Mouse (Mus musculus) embryonic fibroblast, embryonic 13.5 days (primary cell): ENCODE data around the gene Rps6ka4. TPM values are rescaled to one million over a fixed set of nuclear protein-coding genes. Genes with fewer than 3 reads are reported as not detected.

Source experiments
- H3K27ac ChIP-seq: 2 replicates; pipeline ENCODE4 v1.5.1; 2012; ENCODE audit warnings: low read length, control low read depth, inconsistent platforms; ENCODE audit not compliant: insufficient read depth
- H3K4me1 ChIP-seq: 2 replicates; pipeline ENCODE4 v1.6.1; 2011; ENCODE audit warnings: low read length; ENCODE audit not compliant: control insufficient read depth, insufficient read depth
- H3K4me3 ChIP-seq: 2 replicates; pipeline ENCODE4 v1.5.1; 2011; ENCODE audit warnings: mild to moderate bottlenecking, control low read depth, low read length; ENCODE audit not compliant: insufficient read depth
- CTCF ChIP-seq: IDR thresholded peaks from 2 replicates; pipeline ENCODE4 v1.5.1; 2011; ENCODE audit warnings: mild to moderate bottlenecking, control low read depth, low read length, moderate library complexity, borderline replicate concordance; ENCODE audit not compliant: insufficient read depth
- POLR2A ChIP-seq: IDR thresholded peaks from 2 replicates; pipeline ENCODE4 v1.6.1; 2011; ENCODE audit warnings: low read depth, mild to moderate bottlenecking, control low read depth, low read length, moderate library complexity
- polyA plus RNA-seq: library from polyadenylated mRNA; stranded (reverse); fragments of >200 nt; gene quantifications from 2 replicates; pipeline ENCODE4 v1.2.4, GENCODE M21; 2011; ENCODE audit warnings: low read depth; ENCODE audit not compliant: missing spikeins, insufficient read length

Rps6ka4 gene
- polyA plus RNA-seq, 1 experiment, result 32.6 TPM

GRCm38 (mm10) chr19:6832363-6832762 is 8.1 kb downstream of the Rps6ka4 start:
- TF ChIP-seq POLR2A (no peak), CTCF (no peak)
- Histone ChIP-seq H3K4me1 (no peaks in the 10 kb centered on the region; the same call in 1 of the 2 replicates), H3K4me3 (no peak overlapping the region), H3K27ac (no peak overlapping the region)

GRCm38 (mm10) chr19:6831331-6831730 is 9.1 kb downstream of the Rps6ka4 start:
- Histone ChIP-seq H3K4me1 (no peaks in the 10 kb centered on the region; the same call in 1 of the 2 replicates), H3K4me3 (no peak overlapping the region), H3K27ac (no peak overlapping the region)
- TF ChIP-seq POLR2A (no peak), CTCF (no peak)

- H3K4me1 ChIP-seq, result no peaks in the 10 kb centered on the region; the same call in 1 of the 2 replicates
- TF ChIP-seq POLR2A, result no peak
- no peak for TF ChIP-seq CTCF
- H3K27ac ChIP-seq, result no peak overlapping the region
- H3K4me3 ChIP-seq, result no peak overlapping the region
These were observed 9.7 kb downstream of the Rps6ka4 start for GRCm38 (mm10) chr19:6830556-6831316.

- no peak overlapping the region for H3K27ac ChIP-seq
- TF ChIP-seq CTCF (no peak), POLR2A (no peak)
- H3K4me3 ChIP-seq, result no peak overlapping the region
- no peaks in the 10 kb centered on the region; the same call in 1 of the 2 replicates for H3K4me1 ChIP-seq
These were observed 10.4 kb downstream of the Rps6ka4 start for GRCm38 (mm10) chr19:6829870-6830555.

GRCm38 (mm10) chr19:6829069-6829468 is 11.4 kb downstream of the Rps6ka4 start:
- no peak overlapping the region for H3K4me3 ChIP-seq

GRCm38 (mm10) chr19:6826601-6827000 is 13.8 kb downstream of the Rps6ka4 start:
- no peaks in the 10 kb centered on the region; the same call in 1 of the 2 replicates for H3K4me1 ChIP-seq
- no peak overlapping the region for H3K4me3 ChIP-seq
- no peak overlapping the region for H3K27ac ChIP-seq
- TF ChIP-seq POLR2A, result no peak
- TF ChIP-seq CTCF, result no peak

More at GRCm38 (mm10) chr19:6829069-6829468, 11.4 kb downstream of the Rps6ka4 start:
- H3K27ac ChIP-seq, result no peak overlapping the region
- TF ChIP-seq POLR2A, result no peak
- no peak for TF ChIP-seq CTCF
- no peaks in the 10 kb centered on the region; the same call in 1 of the 2 replicates for H3K4me1 ChIP-seq

- Histone ChIP-seq H3K4me1 (no peaks in the 10 kb centered on the region), H3K4me3 (no peak overlapping the region), H3K27ac (no peak overlapping the region)
- no peak for TF ChIP-seq CTCF
- no peak for TF ChIP-seq POLR2A
These were observed 15.1 kb downstream of the Rps6ka4 start for GRCm38 (mm10) chr19:6825384-6825783.

- TF ChIP-seq CTCF (no peak), POLR2A (no peak)
- Histone ChIP-seq H3K4me1 (no peaks in the 10 kb centered on the region), H3K4me3 (no peak overlapping the region), H3K27ac (no peak overlapping the region)
These were observed 19.8 kb downstream of the Rps6ka4 start for GRCm38 (mm10) chr19:6820538-6821195.

GRCm38 (mm10) chr19:6819143-6819827 is 21.2 kb downstream of the Rps6ka4 start:
- Histone ChIP-seq H3K4me1 (no peaks in the 10 kb centered on the region), H3K27ac (no peak overlapping the region), H3K4me3 (no peak overlapping the region)
- TF ChIP-seq CTCF (no peak), POLR2A (no peak)
